Mouse (Mus musculus): Measurements from ENCODE around the gene Eef2k. TPM values are rescaled to one million over a fixed set of nuclear protein-coding genes. Genes with fewer than 3 reads are reported as not detected.

Gene Eef2k
- total RNA-seq, 4 experiments from 2014 or later, result 27.2 to 51.2 (median 40.8) TPM

DNA sequence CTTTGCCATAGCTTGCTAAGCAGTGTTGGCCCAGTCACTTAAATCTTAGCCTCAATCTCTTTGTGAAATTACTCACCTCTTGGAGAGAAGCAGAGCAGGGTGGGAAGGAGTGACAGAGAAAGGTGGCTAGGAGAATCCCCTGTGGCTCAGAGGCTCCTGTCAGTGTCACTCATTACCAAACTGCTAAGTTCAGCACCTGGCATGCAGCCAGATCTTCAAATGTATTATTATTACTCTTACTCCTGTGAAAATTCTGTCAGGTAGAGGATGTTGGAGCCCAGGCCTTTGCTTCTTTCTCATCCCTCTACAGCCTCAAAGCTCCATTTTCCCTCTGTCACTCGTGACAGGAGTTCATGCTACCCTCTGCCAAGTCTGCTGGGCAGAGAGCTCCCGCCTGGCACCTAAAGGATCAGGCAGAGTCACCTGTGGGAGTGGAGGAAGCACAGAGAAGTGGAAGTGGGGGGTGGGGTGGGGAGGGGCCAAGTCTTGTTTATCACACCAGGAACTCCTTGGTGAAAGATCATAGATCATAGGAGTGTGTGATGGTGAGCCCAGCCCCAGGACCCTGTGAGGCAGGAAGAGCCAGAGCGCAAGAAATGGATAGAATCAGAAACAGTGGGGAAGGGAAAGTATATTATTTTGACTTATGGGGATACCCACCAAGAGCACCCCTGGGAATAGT lies 6.3 kb downstream of the Eef2k start:
- no peak for DNase-seq

- DNase-seq, result no peak
These were observed 7.5 kb downstream of the Eef2k start for GRCm38 (mm10) chr7:120850165-120850564.

GRCm38 (mm10) chr7:120859854-120860253 lies 17.2 kb downstream of the Eef2k start:
- DNase-seq, result no peak

DNA sequence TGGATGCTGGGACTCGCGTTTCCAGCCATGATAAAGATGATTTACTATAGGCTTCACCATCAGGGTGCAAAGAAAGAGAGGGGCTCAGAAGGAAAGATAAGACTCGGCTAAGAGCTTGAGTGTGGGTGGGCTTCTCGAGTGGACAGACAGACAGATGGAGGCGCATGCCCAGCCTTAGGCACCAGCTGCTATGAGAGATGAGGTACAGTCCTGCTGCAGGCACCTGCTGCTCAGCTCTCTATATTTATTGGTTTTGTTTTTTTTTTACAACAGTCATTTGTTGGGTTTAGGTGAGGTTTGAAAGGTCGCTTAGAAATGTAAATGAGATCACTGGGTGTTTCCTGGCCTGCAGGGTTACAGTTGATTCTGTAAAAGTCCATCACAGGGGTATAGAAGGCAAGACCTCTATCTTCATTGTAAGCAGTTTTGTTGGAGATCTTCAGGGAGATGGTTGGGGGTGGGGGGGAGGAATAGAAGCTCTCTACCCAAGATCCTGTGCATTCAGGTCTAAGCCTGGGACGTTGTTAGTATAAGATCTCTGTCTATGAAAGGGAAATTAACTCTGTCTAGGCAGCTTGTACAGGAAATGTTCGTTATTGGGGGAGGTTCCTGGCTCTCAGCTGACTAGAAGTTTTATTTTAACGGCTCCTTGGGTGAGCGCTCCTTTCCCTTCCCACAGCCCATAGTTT lies 18.3 kb downstream of the Eef2k start:
- DNase-seq, result no peak

DNA sequence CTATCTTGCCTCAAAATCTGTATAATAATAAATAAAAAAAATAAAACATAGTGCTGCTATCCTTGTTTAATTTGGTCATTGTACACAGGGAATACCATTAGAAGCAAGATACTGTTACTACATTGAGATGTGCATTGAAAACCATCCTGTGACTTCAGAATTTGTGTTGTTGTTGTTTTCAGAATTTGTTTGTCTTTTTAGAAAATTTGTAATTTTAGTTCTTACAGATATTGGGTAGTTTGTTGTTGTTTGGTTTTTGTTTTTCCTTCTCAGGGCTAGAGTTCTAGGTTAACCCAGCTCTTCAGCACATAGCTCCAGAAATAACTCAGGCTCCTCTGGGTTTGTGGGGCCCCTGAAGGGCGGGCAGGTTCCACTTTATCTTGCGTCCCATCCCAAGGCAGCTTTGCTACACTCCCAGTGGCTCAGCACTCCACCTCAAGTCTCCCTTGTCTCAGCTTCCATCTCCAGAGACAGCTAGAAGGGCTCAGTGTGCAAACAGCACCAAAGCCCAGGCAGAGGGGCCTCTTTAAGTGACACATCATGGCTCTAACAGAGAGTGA lies 18.9 kb downstream of the Eef2k start:
- DNase-seq, result no peak

- no peak for DNase-seq
These were observed 19.6 kb downstream of the Eef2k start for GRCm38 (mm10) chr7:120862196-120862595.

DNA sequence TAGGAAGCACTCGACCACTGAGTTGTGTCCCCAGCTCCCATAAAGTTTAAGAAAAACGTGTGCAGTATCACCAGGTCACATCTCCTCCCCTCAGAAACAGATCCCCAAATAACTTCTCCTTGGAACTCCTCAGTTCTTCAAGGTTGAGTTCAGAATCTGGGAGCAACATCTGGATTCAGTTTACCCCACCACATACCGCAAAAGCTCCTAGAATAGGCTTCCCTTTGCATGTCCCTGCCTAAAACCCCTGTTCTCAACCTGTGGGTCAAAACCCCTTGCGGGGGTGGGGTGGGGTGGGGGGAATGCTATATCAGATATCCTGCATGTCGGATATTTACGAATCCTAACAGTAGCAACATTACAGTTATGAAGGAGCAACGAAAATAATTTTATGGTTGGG lies 20.0 kb downstream of the Eef2k start:
- no peak for DNase-seq

DNA sequence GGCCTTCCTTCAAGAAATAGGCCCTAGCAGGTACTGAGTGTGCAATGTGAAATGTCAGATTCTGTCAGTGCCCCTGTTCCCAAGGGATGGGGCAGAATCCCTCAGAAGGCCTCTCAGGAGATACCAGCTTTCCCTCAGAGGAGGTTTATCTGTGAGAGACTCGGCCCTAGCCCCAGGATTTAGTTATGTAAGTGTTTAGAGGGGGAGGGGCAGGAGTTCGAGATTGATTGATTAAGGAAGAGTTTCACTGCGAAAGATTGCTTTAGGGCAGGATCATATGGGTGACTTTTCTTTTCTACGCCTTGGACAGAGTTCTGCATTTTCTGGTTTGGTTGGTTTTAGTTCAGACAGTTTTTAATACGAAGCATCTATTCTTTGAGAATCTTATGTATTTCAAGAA lies 20.8 kb downstream of the Eef2k start:
- no peak for DNase-seq

DNA sequence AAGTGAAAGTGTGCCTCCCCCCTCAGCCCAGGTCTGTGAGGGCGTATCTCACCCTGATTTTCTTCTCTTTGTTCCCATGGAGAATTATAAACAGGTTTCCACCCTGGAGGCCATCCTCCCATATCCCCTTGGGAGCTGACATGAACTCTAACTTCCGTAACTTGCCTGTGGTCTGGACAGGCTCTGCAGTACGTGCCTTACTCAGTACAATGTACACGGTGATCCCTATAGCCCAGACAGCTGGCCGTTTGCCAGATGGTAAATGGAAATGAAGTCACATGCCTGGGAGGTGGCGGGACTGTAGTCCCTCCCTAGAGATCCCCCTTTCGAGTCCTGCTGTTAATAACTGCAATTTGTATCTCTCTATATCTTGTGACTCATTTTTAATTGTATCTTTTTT lies 22.5 kb downstream of the Eef2k start:
- DNase-seq, result peak; percentile 20

- DNase-seq, result peak; percentile 37
These were observed 23.2 kb downstream of the Eef2k start for GRCm38 (mm10) chr7:120865832-120866231.

GRCm38 (mm10) chr7:120866684-120867083 lies 24.1 kb downstream of the Eef2k start:
- no peak for DNase-seq

DNA sequence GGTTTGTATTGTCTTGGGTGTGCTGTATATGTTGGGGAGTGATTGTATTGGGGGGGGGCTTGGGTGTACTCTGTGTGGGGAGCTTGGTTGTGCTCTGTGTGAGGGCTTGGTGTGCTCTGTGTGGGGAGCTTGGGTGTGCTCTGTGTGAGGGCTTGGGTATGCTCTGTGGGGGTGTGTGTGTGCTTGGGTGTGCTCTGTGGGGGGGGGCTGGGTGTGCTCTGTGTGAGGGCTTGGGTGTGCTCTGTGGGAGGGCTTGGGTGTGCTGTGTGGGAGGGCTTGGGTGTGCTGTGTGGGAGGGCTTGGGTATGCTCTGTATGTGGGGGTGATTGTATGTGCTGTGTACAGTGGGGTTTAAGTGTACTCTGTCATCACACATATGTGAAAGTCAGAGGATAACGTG lies 25.1 kb downstream of the Eef2k start:
- DNase-seq, result no peak

DNA sequence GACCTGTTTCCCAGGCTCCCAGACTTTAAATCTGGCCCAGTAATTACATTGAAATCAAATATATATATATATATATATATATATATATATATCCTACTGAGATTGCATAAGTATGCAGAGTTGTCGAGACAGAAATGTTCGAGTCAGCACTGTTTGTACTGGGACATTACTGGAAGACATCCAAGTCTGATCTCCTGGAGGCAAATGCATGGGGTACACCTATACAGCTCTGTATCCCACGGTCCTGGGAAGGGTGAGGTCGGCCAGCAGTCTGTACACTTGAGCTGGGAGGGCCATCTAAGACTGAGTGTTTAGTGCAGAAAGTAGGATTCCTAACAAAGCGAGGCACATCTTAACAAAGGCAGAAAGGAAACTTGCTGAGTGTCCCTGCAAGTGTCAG lies 27.3 kb downstream of the Eef2k start:
- DNase-seq, result no peak

DNA sequence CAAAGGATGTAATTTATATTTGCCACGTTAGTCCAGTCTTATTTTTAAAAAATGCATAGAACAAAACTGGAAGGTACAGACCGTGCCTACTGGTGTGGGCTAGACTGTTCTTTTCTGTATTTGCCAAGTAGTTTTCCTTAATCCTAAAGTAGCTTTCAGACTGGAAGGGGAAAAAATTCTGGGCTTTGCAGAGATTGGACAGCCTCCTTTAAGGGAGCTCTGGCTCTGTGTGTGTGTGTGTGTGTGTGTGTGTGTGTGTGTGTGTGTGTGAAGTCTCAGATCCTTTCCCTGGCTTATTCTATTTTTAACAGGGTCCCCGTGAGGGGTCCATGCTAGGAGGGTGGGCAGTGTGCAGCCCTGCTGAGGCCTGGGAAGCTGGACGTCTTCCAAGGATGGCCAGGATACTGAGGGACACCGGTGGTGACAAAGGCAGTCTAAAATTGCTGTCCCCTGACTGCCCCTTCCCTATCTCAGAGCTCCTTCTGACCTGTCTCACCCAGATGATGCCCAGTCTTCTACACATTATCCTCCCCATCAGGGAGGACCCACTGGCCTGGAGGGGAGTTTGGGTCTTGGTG lies 27.9 kb downstream of the Eef2k start:
- no peak for DNase-seq

DNA sequence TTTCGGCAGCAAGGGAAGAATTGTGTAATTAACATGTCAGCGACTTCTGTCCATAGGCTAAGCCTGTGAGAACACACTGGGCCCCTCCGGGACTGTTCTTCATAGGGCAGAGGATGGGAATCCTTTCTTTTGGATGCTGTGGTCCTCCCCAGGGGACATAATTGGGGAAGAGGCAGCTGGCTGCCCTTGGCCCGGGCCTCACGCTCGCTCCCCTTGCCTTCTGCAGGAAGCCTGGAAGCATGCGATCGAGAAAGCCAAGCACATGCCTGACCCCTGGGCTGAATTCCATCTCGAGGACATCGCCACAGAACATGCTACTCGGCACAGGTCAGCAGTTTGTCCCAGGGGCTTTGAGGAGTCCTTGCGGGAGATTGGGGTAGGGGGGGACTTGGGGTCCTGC lies 30.5 kb downstream of the Eef2k start:
- no peak for DNase-seq

- no peak for DNase-seq
These were observed 31.4 kb downstream of the Eef2k start for GRCm38 (mm10) chr7:120874021-120874420.

DNA sequence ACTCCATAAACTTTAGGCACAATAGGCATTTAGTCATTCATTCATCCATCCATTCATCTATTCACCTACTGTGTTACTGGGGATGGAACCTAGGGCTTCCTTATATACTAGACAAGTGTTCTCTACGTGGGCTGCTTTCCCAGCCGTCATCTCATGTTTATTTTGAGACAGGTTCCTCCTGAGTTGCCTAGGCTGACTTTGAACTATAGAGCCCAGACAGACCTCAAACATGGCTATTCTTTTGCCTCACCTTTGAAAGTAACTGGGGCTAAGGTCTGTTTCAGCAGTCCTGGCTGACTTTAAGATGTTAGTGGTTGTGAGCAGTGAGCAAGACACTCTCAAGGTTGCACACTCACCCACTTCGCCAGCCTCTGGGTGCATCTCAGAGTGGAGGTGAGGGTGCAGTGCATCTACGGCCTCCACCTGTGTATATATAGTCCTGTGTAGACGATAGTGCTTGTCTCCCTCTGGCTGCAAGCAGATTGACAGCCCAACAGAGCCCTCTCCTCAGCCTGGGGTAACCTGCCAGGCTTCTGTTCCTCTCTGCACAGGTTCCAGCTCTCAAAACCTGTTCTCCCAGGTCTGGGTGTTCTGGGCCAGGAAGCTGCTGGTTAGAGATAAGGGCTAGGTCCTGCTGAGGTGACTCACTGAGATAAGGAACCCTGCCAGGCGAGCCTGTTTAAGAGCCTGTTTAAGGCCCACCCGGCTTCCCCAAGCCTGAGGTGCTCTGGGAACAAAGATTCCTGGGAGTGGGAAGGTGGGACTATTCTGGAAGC lies 32.3 kb downstream of the Eef2k start:
- DNase-seq, result no peak

GRCm38 (mm10) chr7:120875540-120876388 lies 33.1 kb downstream of the Eef2k start:
- DNase-seq, result no peak

GRCm38 (mm10) chr7:120878271-120878670 lies 35.6 kb downstream of the Eef2k start:
- no peak for DNase-seq

GRCm38 (mm10) chr7:120879972-120880371 lies 37.3 kb downstream of the Eef2k start:
- DNase-seq, result no peak

DNA sequence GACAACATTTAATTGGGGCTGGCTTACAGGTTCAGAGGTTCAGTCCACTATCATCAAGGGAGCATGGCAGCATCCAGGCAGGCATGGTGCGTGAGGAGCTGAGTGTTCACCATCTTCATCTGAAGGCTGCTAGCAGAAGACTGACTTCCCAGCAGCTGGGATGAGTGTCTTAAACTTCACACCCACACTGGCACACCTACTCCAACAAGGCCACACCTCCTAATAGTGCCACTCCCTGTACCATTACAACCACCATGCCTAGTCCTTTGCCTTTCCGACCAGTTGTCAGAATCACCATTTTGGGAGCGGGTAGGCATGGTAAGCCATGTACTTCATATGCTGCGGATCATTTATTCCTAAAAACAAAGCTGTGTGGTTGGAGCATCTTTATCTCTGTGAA lies 38.1 kb downstream of the Eef2k start:
- no peak for DNase-seq

GRCm38 (mm10) chr7:120881451-120881850 lies 38.8 kb downstream of the Eef2k start:
- DNase-seq, result no peak
